Mouse (Mus musculus) neural tube, embryonic 12.5 days (tissue): ENCODE data around the gene H13. TPM values are rescaled to one million over a fixed set of nuclear protein-coding genes. Genes with fewer than 3 reads are reported as not detected.

ENCODE experiments used
- ATAC-seq: fragments of 200-750 bp; cut with Nextera tagmentation; 2 replicates; pipeline ENCODE4 v1.8.0; 2017; ENCODE audit warnings: low read depth, mild to moderate bottlenecking, moderate TSS enrichment, moderate library complexity; ENCODE audit not compliant: low FRiP score
- H3K27ac ChIP-seq: fragments of 300-500 bp; sonication (generic); 2 replicates; pipeline ENCODE4 v1.5.1; 2016
- H3K27me3 ChIP-seq: fragments of 300-500 bp; sonication (generic); replicated peaks from 2 replicates; pipeline ENCODE4 v1.6.1; 2016; ENCODE audit warnings: mild to moderate bottlenecking
- H3K36me3 ChIP-seq: fragments of 300-500 bp; sonication (generic); 2 replicates; pipeline ENCODE4 v1.6.1; 2016; ENCODE audit warnings: mild to moderate bottlenecking
- H3K4me1 ChIP-seq: fragments of 300-500 bp; sonication (generic); 2 replicates; pipeline ENCODE4 v1.6.1; 2016
- H3K4me2 ChIP-seq: fragments of 300-500 bp; sonication (generic); replicated peaks from 2 replicates; pipeline ENCODE4 v1.6.1; 2016; ENCODE audit warnings: mild to moderate bottlenecking
- H3K4me3 ChIP-seq: fragments of 300-500 bp; sonication (generic); 2 replicates; pipeline ENCODE4 v1.5.1; 2016
- H3K9ac ChIP-seq: fragments of 300-500 bp; sonication (generic); 2 replicates; pipeline ENCODE4 v1.6.1; 2016; ENCODE audit warnings: mild to moderate bottlenecking
- H3K9me3 ChIP-seq: fragments of 300-500 bp; sonication (generic); 2 replicates; pipeline ENCODE4 v1.6.1; 2016; ENCODE audit warnings: mild to moderate bottlenecking
- WGBS: fragments of 180-500 bp; shearing (Covaris S2); methylation state at CpG from one replicate; pipeline ENCODE4 v1.1.7; 2016; 5-methylcytosine and 5-hydroxymethylcytosine counted together
- polyA plus RNA-seq: library from polyadenylated mRNA; unstranded; fragments of >200 nt; fragmentation: Nextera tagmentation; extraction: Ambion mirVana; gene quantifications from 2 replicates; pipeline ENCODE4 v1.2.1, GENCODE M21; 2016

The H13 gene
- polyA plus RNA-seq, 1 experiment from 2014 or later, result 141 TPM

DNA sequence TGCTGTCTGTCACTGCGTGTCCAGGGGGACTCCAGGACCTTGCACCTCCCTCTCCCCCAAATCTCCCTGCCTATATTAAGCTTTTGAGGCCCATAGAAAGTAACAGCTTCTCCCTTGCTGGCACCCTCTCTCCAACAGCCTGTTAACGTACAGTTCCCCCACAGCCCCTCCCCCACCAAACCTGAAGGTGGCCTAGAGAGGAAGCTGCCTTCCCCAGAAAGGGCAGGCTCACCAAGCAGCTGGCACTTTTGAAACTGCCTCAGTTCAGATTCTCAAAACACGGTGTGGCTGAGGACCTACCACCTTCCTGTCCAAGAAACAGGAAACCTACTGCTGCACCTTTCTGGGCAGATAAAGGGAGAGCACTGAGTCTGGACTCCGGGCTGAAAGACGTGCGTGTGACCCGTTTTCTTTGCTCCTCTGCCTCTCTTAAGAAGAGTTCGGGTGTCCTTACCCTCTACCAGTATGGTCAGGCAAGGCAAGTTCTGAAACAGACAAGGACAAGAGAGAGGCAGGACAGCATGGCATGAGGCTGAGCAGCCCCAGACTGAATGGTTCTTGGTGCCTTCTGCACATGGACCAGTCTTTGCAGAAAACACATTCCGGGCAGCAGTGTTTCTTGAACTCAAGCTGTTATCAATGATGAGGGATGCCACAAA, 1.9 kb downstream of the H13 start:
- H3K27me3 ChIP-seq, result no peaks in the 10 kb centered on the region
- no peaks in the 10 kb centered on the region for H3K9me3 ChIP-seq
- no peak for ATAC-seq
- H3K4me3 ChIP-seq, result peak overlapping the region; percentile 97
- 71% methylated on average over 9 of the region's 9 CpGs for WGBS
- peaks cover 31% of the 10 kb centered on the region for H3K36me3 ChIP-seq
- peak overlapping the region; percentile 85 for H3K4me2 ChIP-seq
- H3K27ac ChIP-seq, result 0 out of 2 replicates have a peak overlapping the region, but pooled peaks have one; percentile 95
- H3K4me1 ChIP-seq, result peaks cover 32% of the 10 kb centered on the region
- H3K9ac ChIP-seq, result peak overlapping the region; percentile 99

DNA sequence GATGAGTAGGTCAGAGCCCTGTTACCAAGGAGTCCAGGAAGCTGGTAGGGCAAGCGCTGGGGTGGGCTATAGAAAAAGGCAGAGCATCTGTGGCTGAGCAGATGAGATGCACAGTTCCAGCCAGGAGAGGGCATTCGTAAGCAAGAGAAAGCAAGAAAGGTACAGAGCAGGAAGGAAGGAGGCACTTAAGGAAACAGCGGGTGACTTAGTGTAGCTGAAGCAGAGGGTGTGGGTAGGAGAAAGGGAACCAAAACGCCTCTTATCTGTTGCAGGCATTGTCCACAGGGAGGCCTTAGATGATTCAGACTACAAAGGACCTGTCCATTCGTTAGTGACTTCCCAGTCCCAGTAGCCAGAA, 2.4 kb downstream of the H13 start:
- H3K4me3 ChIP-seq, result peak overlapping the region; percentile 97
- peak overlapping the region; percentile 85 for H3K4me2 ChIP-seq
- peaks cover 36% of the 10 kb centered on the region for H3K36me3 ChIP-seq
- H3K27ac ChIP-seq, result no peak overlapping the region
- H3K27me3 ChIP-seq, result no peaks in the 10 kb centered on the region
- ATAC-seq, result no peak
- H3K9ac ChIP-seq, result peak overlapping the region; percentile 99
- peaks cover 32% of the 10 kb centered on the region for H3K4me1 ChIP-seq
- no peaks in the 10 kb centered on the region for H3K9me3 ChIP-seq
- 46% methylated on average over 5 of the region's 5 CpGs for WGBS

DNA sequence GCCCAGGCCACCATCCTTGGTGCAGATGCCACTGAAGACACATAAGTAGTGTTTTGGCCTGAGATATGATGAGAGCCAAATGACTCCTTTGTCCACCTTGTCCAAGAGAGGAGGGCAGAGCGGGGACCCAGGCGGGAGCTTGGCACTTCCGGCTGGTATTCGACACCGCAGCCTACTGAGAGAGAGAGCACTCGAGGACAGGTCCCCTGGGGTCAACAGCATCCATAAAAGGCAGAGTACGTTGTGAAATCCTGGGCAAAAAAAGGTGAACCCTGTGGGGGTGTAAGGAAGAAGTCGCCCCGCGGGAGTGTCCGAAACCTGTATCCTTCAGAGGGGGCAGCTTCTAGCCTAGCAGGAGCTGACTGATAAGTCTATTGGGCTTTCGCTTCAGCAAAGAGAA, 2.9 kb downstream of the H13 start:
- H3K9ac ChIP-seq, result peak overlapping the region; percentile 99
- H3K4me3 ChIP-seq, result peak overlapping the region; percentile 97; the same call in 1 of the 2 replicates
- no peak for ATAC-seq
- peaks cover 40% of the 10 kb centered on the region for H3K36me3 ChIP-seq
- H3K9me3 ChIP-seq, result no peaks in the 10 kb centered on the region
- 80% methylated on average over 12 of the region's 12 CpGs for WGBS
- no peaks in the 10 kb centered on the region for H3K27me3 ChIP-seq
- H3K27ac ChIP-seq, result no peak overlapping the region
- peak overlapping the region; percentile 85 for H3K4me2 ChIP-seq
- peaks cover 32% of the 10 kb centered on the region for H3K4me1 ChIP-seq

DNA sequence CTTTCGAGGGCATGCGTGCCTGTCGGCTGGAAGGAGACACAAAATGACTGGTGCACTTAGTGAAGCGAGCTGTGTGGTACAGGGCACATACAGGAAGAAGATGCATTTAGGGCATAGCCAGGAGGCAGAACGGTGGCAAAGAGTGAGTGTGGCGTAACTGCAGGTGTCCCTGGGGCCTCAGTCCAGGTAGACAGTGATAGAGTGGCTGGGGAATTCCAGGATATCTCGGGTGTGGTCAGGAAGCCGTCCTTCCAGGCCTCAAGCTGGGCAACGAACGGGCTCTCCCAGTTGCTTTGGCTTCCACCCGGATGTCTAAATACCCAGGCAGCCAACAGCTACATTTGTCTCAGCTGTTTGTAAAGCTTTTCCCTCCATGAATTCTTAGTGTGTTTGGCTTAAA, 4.9 kb downstream of the H13 start:
- H3K36me3 ChIP-seq, result peaks cover 57% of the 10 kb centered on the region
- H3K27me3 ChIP-seq, result no peaks in the 10 kb centered on the region
- ATAC-seq, result no peak
- H3K4me2 ChIP-seq, result no peak overlapping the region
- no peak overlapping the region for H3K9ac ChIP-seq
- no peak overlapping the region for H3K27ac ChIP-seq
- 84% methylated on average over 11 of the region's 11 CpGs for WGBS
- H3K4me3 ChIP-seq, result no peak overlapping the region
- peaks cover 32% of the 10 kb centered on the region for H3K4me1 ChIP-seq
- no peaks in the 10 kb centered on the region for H3K9me3 ChIP-seq

DNA sequence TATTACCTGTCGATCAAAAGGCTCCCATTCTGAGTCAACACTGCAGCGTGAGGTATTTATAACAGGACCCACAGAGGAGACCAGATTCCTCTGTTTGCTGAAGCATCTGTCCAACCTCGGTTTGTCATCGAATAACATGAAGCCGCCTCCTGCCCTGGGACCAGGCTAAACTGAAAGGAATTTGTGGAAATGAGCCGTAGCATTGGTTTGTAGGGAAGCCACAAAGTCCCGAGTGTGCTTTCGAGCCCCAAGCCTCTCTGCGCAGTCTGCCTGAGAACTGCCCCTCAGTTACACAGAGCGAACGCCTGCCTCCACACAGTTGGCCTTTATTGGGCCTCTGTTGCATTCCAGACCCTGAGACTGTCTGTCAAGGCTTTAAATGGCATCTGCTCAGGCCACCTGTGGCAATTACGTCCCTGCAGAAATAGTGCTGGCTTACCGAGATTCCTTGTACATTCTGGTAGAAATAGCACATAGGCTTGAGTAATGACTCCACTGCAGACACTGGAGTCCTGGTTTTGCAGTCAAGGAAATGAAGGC, 6.1 kb downstream of the H13 start:
- peaks cover 32% of the 10 kb centered on the region for H3K4me1 ChIP-seq
- 76% methylated on average over 13 of the region's 13 CpGs for WGBS

DNA sequence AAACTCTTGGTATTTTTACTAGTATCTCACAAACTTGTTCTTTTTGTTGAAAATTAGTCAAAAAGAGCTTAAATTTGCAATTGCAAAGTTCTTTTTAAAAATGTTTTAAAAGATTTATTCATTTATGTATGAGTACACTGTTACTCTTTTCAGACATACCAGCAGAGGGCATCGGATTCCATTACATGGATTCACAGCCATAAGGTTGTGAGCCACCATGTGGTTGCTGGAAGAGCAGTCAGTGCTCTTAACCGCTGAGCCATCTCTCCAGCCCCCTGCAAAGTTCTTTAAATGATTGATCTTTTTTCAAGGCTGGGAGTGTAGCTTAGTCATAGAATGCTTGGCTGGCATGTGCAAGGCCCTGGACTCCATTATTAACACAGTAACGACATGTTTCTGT, 9.0 kb downstream of the H13 start:
- Histone ChIP-seq H3K4me3 (no peak overlapping the region), H3K9me3 (no peaks in the 10 kb centered on the region), H3K27me3 (no peaks in the 10 kb centered on the region), H3K4me1 (peaks cover 4% of the 10 kb centered on the region; the same call in 1 of the 2 replicates), H3K4me2 (no peak overlapping the region), H3K36me3 (peaks cover 82% of the 10 kb centered on the region), H3K9ac (no peak overlapping the region), H3K27ac (no peak overlapping the region)
- WGBS, result 66% methylated on average over 3 of the region's 3 CpGs
- ATAC-seq, result no peak

More for the DNA sequence above, 6.1 kb downstream of the H13 start:
- Histone ChIP-seq H3K36me3 (peaks cover 69% of the 10 kb centered on the region), H3K27me3 (no peaks in the 10 kb centered on the region), H3K4me3 (no peak overlapping the region), H3K9ac (0 out of 2 replicates have a peak overlapping the region, but pooled peaks have one; percentile 3), H3K9me3 (no peaks in the 10 kb centered on the region), H3K4me2 (no peak overlapping the region), H3K27ac (no peak overlapping the region)
- ATAC-seq, result no peak

DNA sequence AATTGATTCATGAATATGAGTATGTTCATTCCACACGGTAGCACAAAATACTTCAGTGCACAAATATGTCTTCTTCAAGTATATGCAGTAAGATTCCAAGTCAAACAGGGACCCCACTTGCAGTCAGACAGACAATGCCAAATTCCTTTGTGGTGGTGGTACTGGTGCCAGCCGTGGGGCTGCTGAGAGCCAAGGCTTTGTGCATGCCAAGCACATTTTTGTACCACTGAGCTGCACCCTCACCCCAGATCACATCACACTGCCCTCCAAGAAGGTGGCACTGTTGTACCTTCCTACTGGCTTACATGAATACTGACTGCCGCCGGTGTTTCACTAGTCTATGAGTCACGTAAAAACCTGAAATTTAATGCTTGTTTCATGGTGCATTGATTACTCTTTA, 9.7 kb downstream of the H13 start:
- Histone ChIP-seq H3K4me1 (0 out of 2 replicates have a peak, but pooled peaks cover 3% of the 10 kb centered on the region), H3K27ac (no peak overlapping the region), H3K27me3 (no peaks in the 10 kb centered on the region), H3K4me2 (no peak overlapping the region), H3K9ac (no peak overlapping the region), H3K9me3 (no peaks in the 10 kb centered on the region), H3K36me3 (peaks cover 89% of the 10 kb centered on the region), H3K4me3 (no peak overlapping the region)
- ATAC-seq, result no peak
- WGBS, result 93% methylated on average over 5 of the region's 5 CpGs

DNA sequence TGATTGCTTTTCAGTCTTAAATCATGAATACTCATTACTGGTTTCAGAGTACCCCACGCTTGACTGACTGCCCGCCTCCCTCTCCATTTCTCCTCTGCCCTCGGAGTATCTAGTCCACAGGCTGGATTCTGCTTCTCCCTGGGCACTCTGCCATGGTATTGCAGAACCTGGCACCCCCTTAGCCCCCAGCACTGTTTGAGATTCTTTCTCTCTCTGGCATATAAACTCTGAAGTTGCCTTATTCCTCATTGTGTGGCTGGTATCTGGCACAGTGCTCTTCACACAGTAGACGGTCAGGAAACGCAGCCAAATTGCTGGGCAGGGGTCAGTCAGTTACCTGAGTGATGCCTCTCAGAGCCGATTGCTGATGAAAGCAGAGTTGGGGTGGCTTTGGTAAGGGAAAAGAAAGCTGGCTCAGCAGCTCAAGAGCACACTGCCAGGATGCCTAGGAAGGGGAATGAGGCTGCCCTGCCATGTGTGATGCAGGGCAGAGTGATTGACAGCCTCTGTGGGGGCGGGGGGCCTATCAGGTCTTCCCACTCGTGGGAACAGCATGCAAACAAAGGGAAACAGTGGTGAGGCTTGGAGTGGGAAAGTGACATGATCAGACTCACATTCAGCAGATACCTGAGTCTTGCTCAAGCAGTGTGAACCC, 10.6 kb downstream of the H13 start:
- 89% methylated on average over 8 of the region's 8 CpGs for WGBS
- peaks cover 96% of the 10 kb centered on the region for H3K36me3 ChIP-seq
- ATAC-seq, result no peak
- no peak overlapping the region for H3K27ac ChIP-seq
- H3K4me3 ChIP-seq, result no peak overlapping the region
- H3K4me2 ChIP-seq, result no peak overlapping the region
- H3K9me3 ChIP-seq, result no peaks in the 10 kb centered on the region
- H3K4me1 ChIP-seq, result no peaks in the 10 kb centered on the region
- H3K27me3 ChIP-seq, result no peaks in the 10 kb centered on the region
- H3K9ac ChIP-seq, result no peak overlapping the region

DNA sequence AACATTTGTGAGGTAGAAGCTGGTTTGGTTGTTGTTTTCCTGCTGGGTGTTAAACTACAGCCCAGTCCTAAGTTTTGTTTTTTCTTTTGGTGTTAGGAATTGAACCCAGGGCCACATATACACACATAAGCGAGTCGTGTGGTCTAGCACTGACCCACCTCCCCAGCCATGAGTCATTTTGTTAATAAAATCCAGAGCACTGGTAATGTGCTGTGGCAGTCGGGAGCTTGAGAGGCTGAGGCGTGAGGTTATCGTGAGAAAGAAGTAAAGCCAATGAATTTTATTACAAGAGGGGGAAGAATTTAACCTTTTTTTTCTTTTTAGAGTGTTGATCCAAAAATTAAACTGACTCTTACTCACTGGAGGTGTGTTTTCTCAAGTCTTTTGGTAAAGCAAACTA, 13.8 kb downstream of the H13 start:
- no peak for ATAC-seq
- Histone ChIP-seq H3K36me3 (peaks cover 97% of the 10 kb centered on the region), H3K27me3 (no peaks in the 10 kb centered on the region), H3K9me3 (no peaks in the 10 kb centered on the region), H3K9ac (no peak overlapping the region), H3K4me3 (no peak overlapping the region), H3K27ac (no peak overlapping the region), H3K4me2 (no peak overlapping the region), H3K4me1 (peaks cover 4% of the 10 kb centered on the region; the same call in 1 of the 2 replicates)
- 94% methylated on average over 5 of the region's 5 CpGs for WGBS

DNA sequence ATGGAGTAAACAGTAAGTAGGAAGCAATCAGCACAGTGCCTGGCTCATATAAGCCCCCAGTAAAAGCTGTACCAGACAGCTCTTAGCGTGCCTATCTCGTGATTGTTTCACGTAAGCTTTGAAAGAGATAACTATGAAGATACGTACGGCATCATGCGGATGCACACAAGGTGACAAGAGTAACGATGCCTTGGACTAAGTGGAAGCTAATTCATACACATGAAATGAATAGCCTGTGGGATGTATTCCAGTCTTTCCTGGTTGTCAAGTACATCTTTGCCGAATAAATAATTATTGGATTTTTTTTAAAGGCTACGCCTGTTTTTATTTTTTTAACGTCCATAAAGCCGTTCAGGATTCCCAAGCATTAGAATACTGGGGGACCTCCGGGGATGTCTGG, 17.1 kb downstream of the H13 start:
- H3K4me2 ChIP-seq, result peak overlapping the region; percentile 40
- 61% methylated on average over 12 of the region's 12 CpGs for WGBS
- H3K36me3 ChIP-seq, result peaks cover 96% of the 10 kb centered on the region
- peak; percentile 22; the same call in 1 of the 2 replicates for ATAC-seq
- H3K27ac ChIP-seq, result no peak overlapping the region
- H3K9ac ChIP-seq, result 0 out of 2 replicates have a peak overlapping the region, but pooled peaks have one; percentile 39
- H3K4me3 ChIP-seq, result 0 out of 2 replicates have a peak overlapping the region, but pooled peaks have one; percentile 40
- H3K9me3 ChIP-seq, result no peaks in the 10 kb centered on the region
- H3K4me1 ChIP-seq, result peaks cover 9% of the 10 kb centered on the region; the same call in 1 of the 2 replicates
- no peaks in the 10 kb centered on the region for H3K27me3 ChIP-seq

DNA sequence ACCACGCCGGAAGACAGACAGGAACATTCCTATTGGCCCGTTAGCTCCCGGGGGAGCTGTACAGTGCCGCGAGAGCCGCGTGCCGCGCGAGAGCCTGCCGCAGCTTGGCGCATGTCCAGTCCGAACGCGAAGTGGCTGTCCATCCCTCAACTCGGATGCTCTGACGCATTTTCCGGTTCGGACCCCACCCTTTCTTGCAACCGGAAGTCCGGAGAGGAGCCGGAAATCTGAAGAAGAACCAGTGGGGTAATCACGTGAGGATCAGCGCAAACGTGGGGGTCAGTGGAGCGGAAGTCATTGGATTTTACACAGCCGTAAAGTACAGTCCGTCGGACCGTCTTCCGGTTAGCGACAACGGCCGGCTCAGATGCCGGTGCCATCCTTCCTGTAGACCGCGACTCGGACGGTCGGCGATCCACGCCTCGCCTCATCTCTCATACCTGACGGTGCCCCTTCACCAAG, 17.6 kb downstream of the H13 start, which contains the start of gene Mcts2:
Mcts2 (plus strand) TSS at position 230 of the 462 bp plus-strand sequence.
- 52% methylated on average over 45 of the region's 45 CpGs for WGBS
- Histone ChIP-seq H3K9ac (peak within 1 kb of the TSS; percentile 61), H3K4me1 (peaks cover 9% of the 10 kb centered on the region; the same call in 1 of the 2 replicates), H3K36me3 (peaks cover 91% of the 10 kb centered on the region), H3K27me3 (no peaks in the 10 kb centered on the region), H3K27ac (no peak within 1 kb of the TSS), H3K4me2 (peak within 1 kb of the TSS; percentile 66), H3K4me3 (peak within 1 kb of the TSS; percentile 40), H3K9me3 (no peaks in the 10 kb centered on the region)
- ATAC-seq, result peak; percentile 96

DNA sequence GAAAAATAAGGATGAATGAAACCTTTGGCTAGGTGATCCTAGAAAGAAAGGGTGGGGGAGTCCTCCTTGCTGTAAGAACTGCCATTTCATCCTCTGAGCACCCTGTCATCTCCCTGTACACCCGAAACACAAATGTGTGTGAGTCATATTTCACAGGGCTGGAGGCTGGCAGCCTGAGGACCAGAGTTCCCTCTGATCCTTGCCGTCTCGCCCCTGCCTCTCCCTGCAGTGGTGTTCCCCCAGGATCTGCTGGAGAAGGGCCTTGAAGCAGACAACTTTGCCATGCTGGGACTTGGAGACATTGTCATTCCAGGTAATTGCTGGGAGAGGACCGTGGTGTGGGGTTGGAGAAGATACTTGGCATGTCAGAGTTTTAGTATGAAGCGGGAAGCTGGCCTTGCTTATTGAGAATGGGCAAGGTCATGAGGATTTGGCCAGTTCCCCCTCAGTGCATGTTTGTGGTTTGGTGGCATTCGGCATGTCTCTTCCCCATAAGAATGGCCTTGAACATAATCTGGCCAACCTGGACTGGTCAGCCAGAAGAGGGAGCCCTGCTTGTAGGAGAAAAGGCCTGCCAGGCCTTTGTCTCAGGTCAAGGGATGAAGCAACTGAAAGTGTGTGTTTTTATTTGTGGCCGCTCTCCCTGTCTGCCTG, 22.4 kb downstream of the H13 start:
- WGBS, result 81% methylated on average over 7 of the region's 7 CpGs
- Histone ChIP-seq H3K36me3 (peaks cover 63% of the 10 kb centered on the region), H3K9ac (no peak overlapping the region), H3K9me3 (no peaks in the 10 kb centered on the region), H3K4me1 (peaks cover 15% of the 10 kb centered on the region), H3K27ac (no peak overlapping the region), H3K27me3 (no peaks in the 10 kb centered on the region), H3K4me2 (no peak overlapping the region), H3K4me3 (no peak overlapping the region)
- no peak for ATAC-seq
